Mouse (Mus musculus): ENCODE results near the gene Zfp599.
A peak's percentile ranks its signal among the peaks of the same experiment; 100 is the strongest.
"Not testable (repeated sequence)": the region's sequence is repeated elsewhere in the genome, so short reads cannot be mapped to it uniquely, and the experiment has no call there.

Zfp599 gene

DNA sequence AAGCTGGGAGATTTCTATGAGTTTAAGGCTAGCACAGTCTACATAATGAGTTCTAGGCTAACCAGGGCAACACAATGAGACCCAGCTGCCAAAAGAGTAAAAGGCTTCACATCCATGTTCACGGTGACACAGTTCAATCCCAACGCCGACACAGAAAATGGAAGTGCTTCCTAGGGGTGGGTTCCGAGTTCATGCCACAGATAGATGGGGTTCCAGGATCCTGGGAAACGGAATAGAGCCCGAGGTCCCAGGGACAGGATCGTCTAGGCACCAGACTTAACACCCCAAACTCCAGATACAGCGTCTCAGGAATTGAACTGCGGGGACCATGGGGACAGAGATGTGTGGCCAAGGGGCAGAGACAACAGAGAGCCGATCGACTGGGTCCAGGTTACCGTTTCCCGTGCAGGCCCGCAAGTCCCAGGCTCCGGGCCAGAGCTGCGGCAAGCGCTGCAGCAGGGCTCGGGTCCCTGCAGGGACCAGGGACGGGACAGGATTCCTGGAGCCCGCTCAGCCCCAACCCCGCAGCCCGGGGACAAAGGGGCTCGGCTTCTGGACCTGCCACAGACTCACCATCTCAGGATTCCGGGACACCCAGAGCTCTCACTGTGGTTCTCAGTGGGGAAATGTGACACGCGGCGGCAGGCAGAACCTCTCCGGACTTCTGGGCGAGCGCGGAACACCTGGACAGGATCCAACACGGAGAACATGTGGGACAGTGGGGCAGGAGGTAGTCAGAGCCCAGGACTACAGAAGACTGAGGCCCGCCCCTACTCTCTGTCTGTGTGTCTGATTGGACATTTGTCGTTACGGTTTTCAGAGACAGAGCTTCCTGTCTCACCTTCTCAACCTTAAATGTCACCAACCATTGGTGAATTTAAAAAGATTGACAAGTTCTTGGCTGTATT is at the start of gene Zfp599:
Gene Zfp599, minus strand, starts transcription at position 712 of the 908 bp plus-strand sequence.
- peak; percentile 44 to 63 for DNase-seq (ENCODE audit: low spot score in 2 of 2)

DNA sequence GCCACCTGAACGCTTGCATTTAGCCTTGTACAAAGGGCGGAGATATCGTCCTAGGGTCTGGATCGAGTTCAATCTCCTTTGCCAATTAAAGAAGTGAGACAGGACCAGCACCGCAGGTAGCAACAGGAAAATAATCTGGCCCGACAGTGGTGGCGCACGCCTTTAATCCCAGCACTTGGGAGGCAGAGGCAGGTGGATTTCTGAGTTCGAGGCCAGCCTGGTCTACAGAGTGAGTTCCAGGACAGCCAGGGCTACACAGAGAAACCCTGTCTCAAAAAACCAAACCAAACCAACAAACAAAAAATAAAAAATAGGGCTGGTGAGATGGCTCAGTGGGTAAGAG is 48.2 kb upstream of the Zfp599 start:
- not testable (repeated sequence) for DNase-seq (ENCODE audit: low spot score in 2 of 2)

DNA sequence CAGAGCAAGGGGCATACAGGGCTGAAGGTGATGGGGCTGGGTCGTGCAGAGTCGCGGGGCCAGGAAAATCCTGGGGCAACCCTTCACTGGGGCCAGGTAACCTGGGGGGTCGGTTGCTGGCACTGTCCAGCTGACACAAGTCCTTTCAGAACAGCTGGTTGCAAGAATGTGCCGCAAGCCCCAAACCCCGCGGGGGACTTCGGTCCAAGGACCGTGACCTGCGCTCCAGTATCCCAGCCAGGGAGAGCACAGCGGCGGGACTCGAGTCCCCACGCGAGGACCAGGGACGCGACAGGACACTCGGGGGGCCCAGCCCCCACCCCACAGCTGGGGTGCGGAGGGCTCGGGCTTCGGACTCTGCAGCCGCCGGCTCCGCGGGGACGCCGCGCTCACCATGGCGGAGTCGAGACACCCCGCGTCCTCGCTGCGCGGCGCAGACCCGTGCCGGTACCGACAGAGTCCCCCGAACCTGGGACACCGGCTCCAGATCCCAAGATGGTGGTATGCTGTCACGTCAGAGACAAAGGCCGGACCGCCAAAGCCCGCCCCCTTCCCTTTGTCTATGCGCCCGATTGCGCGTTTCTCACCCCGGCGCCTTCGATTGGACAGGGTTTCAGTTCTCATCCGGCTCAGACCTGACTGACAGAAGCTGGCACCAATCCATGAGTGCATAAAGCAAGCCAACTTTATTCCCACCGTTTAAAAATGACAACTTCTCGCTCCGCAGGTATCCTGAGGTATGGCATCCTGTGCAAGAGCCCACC is 47.6 kb upstream of the Zfp599 start, which contains the start of gene Zfp810:
Gene Zfp810, minus strand, starts transcription at position 493 of the 764 bp plus-strand sequence.
- DNase-seq (ENCODE audit: low spot score in 2 of 2), result peak; percentile 91 to 96

DNA sequence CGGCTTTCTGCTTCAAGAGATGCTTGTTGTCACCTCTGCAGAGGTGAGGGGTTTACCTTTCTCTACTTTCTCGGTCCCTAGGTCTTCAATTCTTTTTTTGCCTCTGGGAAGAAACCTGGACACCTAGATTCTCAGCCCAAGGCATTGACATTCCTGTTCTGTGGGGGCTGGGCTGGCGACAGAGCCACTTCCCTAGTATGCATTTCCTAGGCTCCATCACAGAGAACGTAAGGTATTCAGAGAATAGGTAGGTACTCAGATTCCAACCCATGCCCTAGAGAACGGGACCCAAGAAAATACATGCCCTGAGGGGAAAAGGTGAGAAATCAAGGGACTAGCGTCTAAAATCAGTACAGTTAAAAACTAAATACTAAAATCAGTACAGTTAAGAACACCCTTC is 47.0 kb upstream of the Zfp599 start:
- no peak for DNase-seq (ENCODE audit: low spot score in 2 of 2)

DNA sequence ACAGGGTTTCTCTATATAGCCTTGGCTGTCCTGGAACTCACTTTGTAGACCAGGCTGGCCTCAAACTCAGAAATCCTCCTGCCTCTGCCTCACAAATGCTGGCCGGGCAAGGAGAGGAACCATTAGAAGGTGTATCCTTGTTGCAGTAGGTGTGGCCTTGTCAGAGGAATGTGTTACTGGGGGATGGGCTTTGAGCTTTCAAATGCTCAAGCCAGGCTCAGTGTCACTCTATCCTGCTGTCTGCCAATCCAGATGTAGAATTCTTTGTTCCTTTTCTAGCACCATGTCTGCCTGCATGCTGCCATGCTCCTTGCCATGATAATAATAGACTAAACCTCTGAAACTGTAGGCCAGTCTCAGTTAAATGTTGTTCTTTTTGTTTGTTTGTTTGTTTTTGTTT is 42.5 kb upstream of the Zfp599 start:
- no peak for DNase-seq (ENCODE audit: low spot score in 2 of 2)

DNA sequence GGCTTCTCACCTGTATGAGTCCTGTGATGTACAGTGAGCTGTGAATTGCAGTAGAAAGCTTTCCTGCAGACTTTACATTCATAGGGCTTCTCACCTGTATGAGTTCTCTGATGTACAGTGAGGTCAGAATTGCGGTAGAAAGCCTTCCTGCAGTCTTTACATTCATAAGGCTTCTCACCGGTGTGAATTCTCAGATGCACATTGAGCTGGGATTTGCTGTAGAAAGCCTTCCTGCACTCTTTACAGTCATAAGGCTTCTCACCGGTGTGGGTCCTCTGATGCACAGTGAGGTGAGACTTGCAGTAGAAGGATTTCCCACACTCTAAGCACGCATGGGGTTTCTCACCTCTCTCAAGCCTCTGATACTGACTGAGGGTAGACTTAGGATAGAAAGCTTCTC is 19.0 kb upstream of the Zfp599 start:
- DNase-seq (ENCODE audit: low spot score in 2 of 2), result no peak

DNA sequence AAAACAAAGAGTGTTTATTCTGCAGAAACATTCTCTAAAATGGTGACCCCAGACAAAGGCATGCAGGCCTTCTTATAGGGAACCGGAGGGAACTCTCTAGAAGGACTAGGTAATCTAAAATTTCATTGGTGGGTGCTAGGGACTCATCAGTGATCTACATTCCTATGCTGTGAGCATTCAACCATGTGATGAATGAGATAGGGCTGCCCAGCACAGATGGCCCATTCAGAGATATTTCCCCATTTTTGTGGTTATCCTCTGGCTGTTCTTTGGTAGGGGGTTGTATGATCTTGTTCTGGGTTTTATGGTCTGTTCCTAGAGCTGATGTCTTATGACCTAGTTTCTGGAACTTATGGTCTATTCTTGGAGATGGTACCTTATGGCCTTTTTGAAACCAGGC is 9.2 kb upstream of the Zfp599 start:
- no peak for DNase-seq (ENCODE audit: low spot score in 2 of 2)

DNA sequence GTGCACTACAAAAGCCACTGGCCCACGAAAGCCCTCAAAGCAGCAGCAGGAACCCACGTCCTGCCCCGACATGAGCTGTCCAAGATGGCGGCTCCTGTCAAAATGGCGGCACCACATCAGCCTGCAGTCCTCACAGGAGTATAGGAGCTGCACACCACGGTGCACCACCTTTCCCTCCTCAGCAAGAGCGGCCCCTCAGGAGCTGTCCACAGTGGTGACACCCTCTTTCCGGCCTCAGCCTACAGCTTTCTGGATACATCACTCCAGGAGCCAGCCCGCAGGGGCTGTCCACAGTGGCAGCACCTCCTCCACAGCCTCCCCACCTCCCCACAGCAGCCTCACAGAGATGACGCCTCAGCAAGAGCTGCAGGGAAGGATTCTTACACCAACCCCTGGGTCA is 2.9 kb upstream of the Zfp599 start:
- no peak for DNase-seq (ENCODE audit: low spot score in 2 of 2)

DNA sequence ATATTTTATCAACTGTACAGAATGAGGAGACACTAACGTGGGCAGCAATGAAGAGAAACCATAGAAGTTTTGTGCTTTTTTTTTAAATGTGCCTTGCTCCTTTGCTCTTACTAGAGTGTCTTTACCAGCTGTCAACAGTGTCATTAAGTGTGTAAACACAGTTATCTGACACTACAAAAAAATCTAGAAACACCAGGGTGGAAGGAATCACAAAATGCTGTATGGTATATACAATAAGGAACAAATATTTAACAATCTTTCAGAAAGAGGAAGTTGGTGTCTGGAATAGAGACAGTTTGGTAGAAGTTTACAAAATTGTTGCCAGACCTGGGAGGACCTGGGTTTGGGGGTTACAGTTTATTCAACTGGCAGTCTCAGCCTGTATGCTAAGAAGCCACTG is 1.9 kb upstream of the Zfp599 start:
- DNase-seq (ENCODE audit: low spot score in 2 of 2), result no peak

DNA sequence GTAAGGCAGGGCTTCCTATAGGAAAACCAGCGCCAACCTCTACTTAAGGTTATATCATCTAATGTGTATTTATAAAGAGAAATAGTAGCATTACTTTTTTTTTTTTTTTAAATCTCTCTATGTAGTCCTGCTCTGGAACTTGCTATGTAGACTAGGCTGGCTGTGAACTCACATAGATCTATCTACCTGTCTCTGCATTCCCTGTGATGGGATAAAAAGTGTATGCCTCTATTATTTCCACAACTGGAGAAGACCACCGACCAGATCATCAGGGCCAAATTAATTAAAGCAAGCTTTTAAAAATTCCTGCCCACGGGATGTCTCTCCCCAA is 362 bp upstream of the Zfp599 start:
- DNase-seq (ENCODE audit: low spot score in 2 of 2), result no peak

DNA sequence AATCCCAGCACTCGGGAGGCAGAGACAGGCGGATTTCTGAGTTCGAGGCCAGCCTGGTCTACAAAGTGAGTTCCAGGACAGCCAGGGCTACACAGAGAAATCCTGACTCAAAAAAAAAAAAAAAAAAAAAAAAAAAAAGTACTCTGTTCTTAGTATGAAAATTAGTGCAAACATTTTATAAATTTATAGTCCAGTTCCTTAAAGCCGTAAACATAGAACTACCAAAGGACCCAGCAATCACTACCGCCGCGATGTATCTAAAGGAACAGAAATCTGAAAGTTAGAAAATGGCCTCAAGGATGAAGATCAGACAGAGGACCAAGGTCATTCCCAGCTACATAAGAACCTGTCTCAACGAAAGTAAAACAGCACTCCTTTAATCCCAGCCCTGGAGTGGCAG is 911 bp downstream of the Zfp599 start:
- no peak for DNase-seq (ENCODE audit: low spot score in 2 of 2)

DNA sequence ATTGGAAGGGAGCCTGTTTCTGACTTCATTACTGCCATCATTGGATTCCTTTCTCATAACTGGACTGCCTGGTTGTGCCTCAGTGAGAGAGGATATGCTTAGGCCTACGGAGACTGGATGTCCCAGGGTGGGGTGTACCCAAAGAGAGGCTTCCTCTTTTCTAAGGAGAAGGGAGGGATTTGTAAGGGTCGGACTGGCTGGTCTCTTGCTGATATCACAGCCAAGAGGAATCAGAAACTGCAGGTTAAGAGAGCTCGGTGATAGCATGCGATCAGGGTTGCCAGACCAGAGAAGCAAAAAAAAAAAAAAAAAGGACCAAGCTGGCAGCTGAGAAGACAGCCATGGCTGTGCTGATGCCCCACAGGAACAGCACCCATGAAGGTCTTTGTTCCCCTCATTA is 3.1 kb downstream of the Zfp599 start:
- DNase-seq (ENCODE audit: low spot score in 2 of 2), result no peak

DNA sequence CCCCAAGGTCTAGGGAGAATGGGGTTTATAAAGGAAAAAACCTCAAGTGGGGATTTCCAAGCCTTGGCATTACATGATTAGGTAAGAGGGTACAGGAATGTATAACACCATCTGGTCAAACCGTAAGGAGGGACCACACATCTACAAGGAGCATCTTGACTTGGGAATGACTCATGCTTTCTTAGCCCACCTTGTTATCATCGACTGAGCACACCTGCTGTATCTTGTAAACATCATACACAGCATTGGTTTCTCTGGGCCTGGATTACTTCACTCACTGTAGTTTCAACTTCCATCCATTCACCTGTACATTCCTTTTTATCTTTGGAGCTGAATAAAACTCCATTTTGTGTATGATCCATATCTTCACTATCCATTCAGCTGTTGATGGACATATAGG is 15.5 kb downstream of the Zfp599 start:
- DNase-seq (ENCODE audit: low spot score in 2 of 2), result no peak

DNA sequence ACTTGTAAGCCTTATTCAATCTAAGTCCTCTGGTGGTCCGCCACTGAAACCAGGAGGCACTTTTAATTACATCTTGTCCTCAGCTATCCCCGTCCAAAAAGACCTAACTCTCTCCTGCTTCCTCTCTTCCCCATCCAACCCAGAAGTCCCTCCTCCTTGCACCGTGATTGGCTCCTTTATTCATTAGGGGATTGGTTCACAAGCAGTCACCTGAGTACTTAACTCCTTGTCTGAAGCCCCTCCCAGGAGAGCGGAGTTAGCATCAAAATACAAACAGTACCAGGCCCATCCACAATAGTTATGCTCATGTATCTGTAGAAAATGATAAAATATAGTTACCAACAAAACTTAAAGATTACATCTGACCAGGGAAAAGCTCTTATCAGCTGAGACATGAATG is 19.7 kb downstream of the Zfp599 start:
- DNase-seq (ENCODE audit: low spot score in 2 of 2), result no peak

DNA sequence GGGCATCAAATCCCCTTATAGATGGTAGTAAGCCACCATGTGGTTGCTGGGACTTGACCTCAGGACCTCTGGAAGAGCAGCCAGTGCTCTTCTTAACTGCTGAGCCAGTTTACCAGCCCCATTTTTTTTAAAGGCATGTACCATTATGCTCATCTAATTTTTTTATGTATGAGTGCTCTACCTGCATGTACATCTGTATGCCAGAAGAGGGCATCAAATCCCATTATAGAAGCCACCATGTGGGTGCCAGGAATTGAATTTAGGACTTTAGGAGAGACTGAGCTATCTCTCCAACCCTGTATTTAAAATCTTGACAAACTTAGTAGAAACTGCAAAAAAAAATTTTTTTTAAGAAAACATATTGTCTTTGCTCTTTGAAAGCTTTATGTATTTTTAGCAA is 29.1 kb downstream of the Zfp599 start:
- DNase-seq (ENCODE audit: low spot score in 2 of 2), result no peak

DNA sequence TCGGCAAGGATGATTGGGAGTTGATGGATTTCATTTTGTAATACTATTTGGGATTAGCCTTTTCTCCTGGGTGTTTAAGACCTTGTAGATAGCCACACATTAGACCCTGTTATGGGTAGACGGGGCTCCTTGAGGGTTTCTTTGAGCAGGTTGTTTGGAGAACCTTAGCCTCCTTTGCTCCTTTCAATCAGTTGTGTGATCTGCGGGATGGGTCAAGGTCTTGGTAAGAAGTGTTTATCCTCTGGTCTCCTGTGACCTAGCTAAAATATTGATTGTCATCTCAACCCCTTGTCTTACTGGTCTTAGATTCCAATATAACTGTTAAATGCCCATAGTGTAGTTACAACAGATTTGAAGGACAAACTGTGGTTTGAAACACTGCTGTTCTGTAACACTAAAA is 29.6 kb downstream of the Zfp599 start:
- no peak for DNase-seq (ENCODE audit: low spot score in 2 of 2)

DNA sequence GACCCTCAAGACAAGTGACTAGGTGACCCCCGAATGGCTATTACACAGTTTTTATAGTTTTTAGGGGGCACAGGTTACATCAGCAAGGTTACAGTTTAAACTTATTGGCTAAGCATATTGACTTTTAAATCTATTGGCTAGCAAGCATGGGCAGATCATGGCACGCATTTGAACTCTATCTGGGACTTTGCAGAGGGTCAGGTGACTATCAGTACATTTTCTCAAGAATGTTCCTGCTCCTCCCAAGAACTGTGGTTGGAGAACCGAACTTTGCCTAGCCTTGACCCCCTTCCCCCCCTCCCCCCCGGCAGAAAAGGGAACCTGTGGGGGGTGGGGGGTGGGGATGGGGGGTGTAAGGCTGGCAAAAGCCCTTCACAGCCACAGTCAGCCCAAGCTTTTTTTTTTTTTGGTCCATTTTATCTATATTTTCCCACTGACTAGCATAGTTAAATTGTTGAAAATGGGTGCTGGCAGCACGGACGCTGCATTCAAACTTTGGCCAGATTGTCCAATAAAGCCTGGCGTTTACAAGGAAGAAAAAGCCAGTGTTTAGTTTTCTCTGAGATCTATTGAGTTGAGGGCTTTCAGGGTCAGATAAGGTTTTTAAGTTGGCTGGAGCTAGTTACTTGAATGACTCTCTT is 30.2 kb downstream of the Zfp599 start:
- no peak for DNase-seq (ENCODE audit: low spot score in 2 of 2)

DNA sequence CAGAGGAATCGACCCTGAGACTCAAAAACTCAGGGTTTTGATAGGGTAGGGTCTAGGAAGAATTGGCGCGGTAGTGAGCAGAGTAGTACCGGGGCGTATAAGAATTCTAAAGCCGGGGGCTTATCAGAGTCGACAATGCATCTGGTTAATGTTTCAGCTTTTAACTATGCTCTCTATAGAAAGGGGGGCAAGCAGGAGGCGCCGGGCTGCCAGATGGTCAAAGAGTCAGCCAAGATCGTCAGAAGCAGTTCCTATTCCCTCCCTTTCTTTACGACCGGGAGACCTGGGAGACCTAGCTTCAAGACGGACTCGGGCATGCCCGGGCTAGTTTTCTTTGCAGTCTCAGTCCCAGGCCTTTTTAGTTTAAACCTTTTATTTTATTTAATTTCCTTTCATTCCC is 32.8 kb downstream of the Zfp599 start:
- no peak for DNase-seq (ENCODE audit: low spot score in 2 of 2)

DNA sequence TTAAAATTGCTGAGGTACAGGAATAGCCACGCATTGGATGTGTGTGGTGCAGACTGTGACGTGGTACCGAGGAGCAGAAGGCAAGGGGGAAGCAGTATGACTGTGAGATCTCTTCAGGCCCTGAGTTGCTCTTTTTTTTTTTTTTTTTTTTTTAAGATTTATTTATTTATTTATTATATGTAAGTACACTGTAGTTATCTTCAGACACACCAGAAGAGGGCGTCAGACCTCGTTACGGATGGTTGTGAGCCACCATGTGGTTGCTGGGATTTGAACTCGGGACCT is 33.4 kb downstream of the Zfp599 start:
- DNase-seq (ENCODE audit: low spot score in 2 of 2), result not testable (repeated sequence)

DNA sequence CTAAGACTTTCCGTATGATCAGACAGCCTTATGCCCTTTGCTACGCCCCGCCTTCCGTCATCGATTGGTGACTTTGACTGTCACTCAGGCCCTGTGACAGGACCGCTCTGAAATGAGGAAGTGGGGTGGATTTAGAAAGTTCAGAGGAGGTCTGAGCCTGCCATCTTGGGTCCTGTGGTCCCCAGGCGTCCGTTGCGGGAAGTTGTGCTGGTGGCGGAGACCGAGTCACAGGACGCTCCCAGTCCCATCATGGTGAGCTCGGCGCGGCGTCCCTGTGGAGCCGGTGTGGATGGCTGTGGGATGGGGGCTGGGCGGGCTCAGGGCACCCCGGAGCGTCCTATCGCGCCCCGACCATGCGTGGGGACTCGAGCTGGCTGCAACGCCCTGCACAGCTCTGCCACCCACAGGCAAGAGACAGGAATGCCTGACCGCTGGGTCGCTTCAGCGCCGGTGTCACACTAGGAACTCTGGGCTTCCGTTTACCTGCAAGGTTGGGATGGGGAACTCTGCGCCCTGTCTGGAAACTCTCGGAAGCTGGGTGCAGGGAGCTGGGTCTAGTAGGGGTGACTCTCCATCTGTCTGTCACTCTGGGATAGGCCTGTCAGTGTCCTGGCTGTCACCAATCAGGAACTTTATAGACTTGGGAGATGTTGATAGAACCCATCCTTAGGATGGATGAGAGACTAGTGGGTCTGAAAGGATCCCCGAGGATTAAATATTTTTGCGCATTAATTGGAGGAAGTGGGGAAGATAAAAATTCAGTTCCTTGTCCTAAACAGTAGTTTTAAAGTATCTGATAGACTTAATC is 33.9 kb downstream of the Zfp599 start, which contains the start of gene Zfp809:
Gene Zfp809, plus strand, starts transcription at position 134 of the 808 bp plus-strand sequence.
- DNase-seq (ENCODE audit: low spot score in 2 of 2), result peak; percentile 94 to 100

DNA sequence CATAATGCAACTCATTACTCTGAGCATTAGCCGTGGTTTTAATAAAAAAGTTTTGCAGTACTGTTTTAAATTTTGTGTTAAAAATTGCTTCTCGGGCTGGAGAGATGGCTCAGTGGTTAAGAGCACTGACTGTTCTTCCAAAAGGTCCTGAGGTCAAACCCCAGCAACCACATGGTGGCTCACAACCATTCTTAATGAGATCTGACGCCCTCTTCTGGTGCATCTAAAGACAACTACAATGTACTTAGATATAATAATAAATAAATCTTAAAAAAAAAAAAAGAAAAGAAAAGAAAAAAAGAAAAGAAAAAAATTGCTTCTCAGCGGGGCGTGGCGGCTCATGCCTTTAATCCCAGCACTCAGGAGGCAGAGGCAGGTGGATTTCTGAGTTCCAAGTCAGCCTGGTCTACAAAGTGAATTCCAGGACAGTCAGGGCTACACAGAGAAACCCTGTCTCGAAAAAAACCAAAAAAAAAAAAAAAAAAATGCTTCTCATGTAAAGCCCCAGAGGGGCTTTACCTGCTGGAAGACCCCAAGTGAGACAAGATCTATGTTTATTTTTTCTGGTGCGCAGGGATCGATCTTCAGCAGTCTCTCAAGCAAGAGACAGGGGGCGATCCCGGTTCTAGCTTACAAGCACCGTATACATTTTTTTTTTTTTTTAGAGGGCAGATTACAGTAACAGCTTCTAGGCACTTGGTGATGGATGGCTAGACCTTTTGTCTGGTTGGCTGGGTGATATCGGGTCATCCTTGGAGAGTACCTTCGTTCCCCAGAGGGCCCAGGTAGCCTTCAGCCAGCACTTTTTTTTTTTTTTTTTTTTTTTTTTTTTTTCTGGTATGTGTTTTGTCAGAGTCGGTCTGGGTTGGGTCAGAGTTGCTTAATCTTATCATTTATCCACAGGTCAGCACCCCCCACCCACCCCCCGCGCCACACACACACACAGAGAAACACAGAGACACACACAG is 34.9 kb downstream of the Zfp599 start:
- DNase-seq (ENCODE audit: low spot score in 2 of 2), result peak in 1 of 2 experiments; percentile 11

Measured in left cerebral cortex, adult 9 months (tissue).